22 mouse cellular contexts compared by ENCODE assay signal in genomic region chr12:117531106-117531505, GRCm38 (mm10).
"Had no signal": no experiment of that assay in that cellular context is flagged by ENCODE, and none has a peak within 500 bp of the region (broad histone marks: within the 10 kb centered on the region; RNA-seq: fewer than 3 reads in every experiment).

No protein-coding gene starts in this region.

- H3K27ac ChIP-seq: kidney, postnatal 0 days; layer of hippocampus, adult 2 months; limb, embryonic 10.5 days; limb, embryonic 13.5 days; liver, embryonic 12.5 days; liver, embryonic 15.5 days; lung, embryonic 15.5 days; midbrain, embryonic 10.5 days; midbrain, embryonic 13.5 days; stomach, embryonic 15.5 days had no signal

- H3K4me1 ChIP-seq: stomach, embryonic 15.5 days had no signal

- H3K4me3 ChIP-seq: layer of hippocampus, adult 2 months; limb, embryonic 10.5 days; limb, embryonic 13.5 days; liver, embryonic 12.5 days; liver, embryonic 15.5 days; lung, embryonic 15.5 days; megakaryocyte, embryonic 14.5 days; midbrain, embryonic 10.5 days; midbrain, embryonic 13.5 days; stomach, embryonic 15.5 days had no signal

- DNase-seq: kidney, adult 2 months; kidney, postnatal 25 days; layer of hippocampus, adult 9-11 months; liver; lung, adult 18-20 months; lung, postnatal 10 days; lung, postnatal 36 days; right cerebral cortex, postnatal 14 days; spleen, adult 18-20 months; thymus, adult 18-20 months; thymus, postnatal 36 days had no signal
